Mouse (Mus musculus) bone marrow macrophage, adult 2 months (primary cell): Measurements from ENCODE around the gene Olfr458.

Source experiments
- CTCF ChIP-seq: IDR thresholded peaks from 2 replicates; pipeline ENCODE4 v1.5.1; 2012; ENCODE audit warnings: low read depth, mild to moderate bottlenecking, low read length, moderate library complexity
- POLR2A ChIP-seq: IDR thresholded peaks from 2 replicates; pipeline ENCODE4 v1.6.1; 2012; ENCODE audit warnings: mild to moderate bottlenecking, low read depth, low read length, borderline replicate concordance

GRCm38 (mm10) chr6:42435490-42435889, 29.5 kb downstream of the Olfr458 start:
- TF ChIP-seq POLR2A (no peak), CTCF (no peak)
